9 mouse cellular contexts compared by ENCODE assay signal in genomic region chr13:90152536-90153273, GRCm38 (mm10).
DNase-seq lines count a peak whose midpoint lies in the region; ATAC-seq lines count a peak whose summit lies in the region.
"Had no signal": no experiment of that assay in that cellular context is flagged by ENCODE, and none has a peak within 500 bp of the region (broad histone marks: within the 10 kb centered on the region; RNA-seq: fewer than 3 reads in every experiment).

No protein-coding gene starts in this region.

- H3K27ac ChIP-seq in lung, embryonic 16.5 days (ENCODE audit: low read length): no peak overlapping the region
- peak overlapping the region; percentile 63 for H3K27ac ChIP-seq in embryonic facial prominence, embryonic 12.5 days
- peak overlapping the region; percentile 64 for H3K27ac ChIP-seq in hindbrain, embryonic 10.5 days
- peak overlapping the region; percentile 57 for H3K27ac ChIP-seq in midbrain, embryonic 16.5 days (ENCODE audit: low read length)

- H3K4me2 ChIP-seq in lung, embryonic 16.5 days (ENCODE audit: low read depth, low read length): no peak overlapping the region
- H3K4me2 ChIP-seq in embryonic facial prominence, embryonic 12.5 days (replicated peaks): no peak overlapping the region
- peak overlapping the region; percentile 30 for H3K4me2 ChIP-seq in midbrain, embryonic 16.5 days (ENCODE audit: low read length)
- H3K4me2 ChIP-seq: liver, embryonic 11.5 days had no signal

- H3K4me3 ChIP-seq in lung, embryonic 16.5 days (ENCODE audit: low read length): no peak overlapping the region
- no peak overlapping the region for H3K4me3 ChIP-seq in embryonic facial prominence, embryonic 12.5 days
- H3K4me3 ChIP-seq in hindbrain, embryonic 10.5 days: no peak overlapping the region
- no peak overlapping the region for H3K4me3 ChIP-seq in midbrain, embryonic 16.5 days (ENCODE audit: low read depth, low read length)

- 40% methylated on average over 7 of the region's 7 CpGs for WGBS in lung, embryonic 16.5 days
- WGBS in embryonic facial prominence, embryonic 12.5 days: 22% methylated on average over 7 of the region's 7 CpGs
- 48% methylated on average over 7 of the region's 7 CpGs for WGBS in hindbrain, embryonic 10.5 days
- WGBS in midbrain, embryonic 16.5 days: 23% methylated on average over 7 of the region's 7 CpGs

- no peaks in the 10 kb centered on the region for H3K36me3 ChIP-seq in lung, embryonic 16.5 days (ENCODE audit: control insufficient read depth, insufficient read depth, low read length)
- H3K36me3 ChIP-seq in embryonic facial prominence, embryonic 12.5 days: no peaks in the 10 kb centered on the region
- no peaks in the 10 kb centered on the region for H3K36me3 ChIP-seq in hindbrain, embryonic 10.5 days
- H3K36me3 ChIP-seq in midbrain, embryonic 16.5 days (ENCODE audit: control insufficient read depth, insufficient read depth, low read length): no peaks in the 10 kb centered on the region
- H3K36me3 ChIP-seq: G1E had no signal

- H3K9ac ChIP-seq in lung, embryonic 16.5 days (ENCODE audit: low read length): no peak overlapping the region
- H3K9ac ChIP-seq in embryonic facial prominence, embryonic 12.5 days: no peak overlapping the region
- H3K9ac ChIP-seq in midbrain, embryonic 16.5 days (ENCODE audit: low read depth, low read length): 0 out of 2 replicates have a peak overlapping the region, but pooled peaks have one; percentile 30

- no peaks in the 10 kb centered on the region for H3K9me3 ChIP-seq in lung, embryonic 16.5 days (ENCODE audit: control insufficient read depth, low read length)
- no peaks in the 10 kb centered on the region for H3K9me3 ChIP-seq in embryonic facial prominence, embryonic 12.5 days
- H3K9me3 ChIP-seq in hindbrain, embryonic 10.5 days: no peaks in the 10 kb centered on the region
- H3K9me3 ChIP-seq in midbrain, embryonic 16.5 days (replicated peaks; ENCODE audit: control insufficient read depth, low read length, poor library complexity, severe bottlenecking): no peaks in the 10 kb centered on the region
- H3K9me3 ChIP-seq: G1E had no signal

- no peaks in the 10 kb centered on the region for H3K4me1 ChIP-seq in lung, embryonic 16.5 days (replicated peaks; ENCODE audit: control insufficient read depth, insufficient read depth, low read length)
- peaks cover 3% of the 10 kb centered on the region; the same call in 1 of the 2 replicates for H3K4me1 ChIP-seq in embryonic facial prominence, embryonic 12.5 days
- H3K4me1 ChIP-seq in hindbrain, embryonic 10.5 days (replicated peaks): peaks cover 7% of the 10 kb centered on the region
- H3K4me1 ChIP-seq in midbrain, embryonic 16.5 days (ENCODE audit: control insufficient read depth, insufficient read depth, low read length): peaks cover 6% of the 10 kb centered on the region

- H3K27me3 ChIP-seq in lung, embryonic 16.5 days (ENCODE audit: control insufficient read depth, insufficient read depth, low read depth, low read length): no peaks in the 10 kb centered on the region
- no peaks in the 10 kb centered on the region for H3K27me3 ChIP-seq in embryonic facial prominence, embryonic 12.5 days
- H3K27me3 ChIP-seq in hindbrain, embryonic 10.5 days (ENCODE audit: insufficient read depth, poor library complexity, severe bottlenecking): no peaks in the 10 kb centered on the region
- H3K27me3 ChIP-seq in midbrain, embryonic 16.5 days (ENCODE audit: control insufficient read depth, insufficient read depth, low read depth, low read length): no peaks in the 10 kb centered on the region

- DNase-seq in lung, postnatal 25 days (ENCODE audit: low spot score): no peak
- DNase-seq in hindbrain, embryonic 10.5 days (ENCODE audit: low spot score): peak; percentile 26
- DNase-seq in spleen, postnatal 10 days (ENCODE audit: low spot score in 2 of 2): no peak
- DNase-seq in thymus, postnatal 4 days: no peak

- ATAC-seq in lung, embryonic 16.5 days (ENCODE audit: low read depth): peak; percentile 96
- peak; percentile 79; the same call in 1 of the 2 replicates for ATAC-seq in embryonic facial prominence, embryonic 12.5 days (ENCODE audit: insufficient number of reproducible peaks, insufficient read depth, low FRiP score, low TSS enrichment)
- peak; percentile 91 for ATAC-seq in midbrain, embryonic 16.5 days
